Mouse (Mus musculus) urinary bladder, postnatal 25 days (tissue): ENCODE measurements at regions not wholly inside any gene's neighbourhood (a gene's known extent, or its start where the extent isn't known, plus 50 kb on each side); places are given as distances from the start of the nearest gene placed in this dataset.

Experiments
- DNase-seq: peaks from one replicate; pipeline ENCODE4 v3.0.0; 2022; ENCODE audit warnings: low spot score

DNA sequence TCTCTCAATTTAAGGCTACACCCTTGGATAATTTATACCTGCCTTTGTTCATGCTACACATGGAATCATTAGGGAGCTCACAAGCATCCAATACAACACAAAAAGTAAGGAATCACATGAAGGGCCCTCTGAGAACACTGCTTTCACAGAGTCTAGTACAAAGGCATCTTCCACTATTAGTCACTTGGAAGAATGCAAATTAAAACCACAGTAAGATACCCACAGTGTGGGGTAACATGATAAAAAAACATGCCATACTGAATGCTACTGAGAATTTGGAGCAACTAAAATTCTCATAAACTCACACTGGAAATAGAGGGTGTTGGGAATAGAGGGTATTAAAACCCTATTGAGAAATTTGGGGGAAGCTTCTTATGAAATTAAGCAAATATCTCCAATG is 197.6 kb upstream of the Tent5a start:
- no peak for DNase-seq

DNA sequence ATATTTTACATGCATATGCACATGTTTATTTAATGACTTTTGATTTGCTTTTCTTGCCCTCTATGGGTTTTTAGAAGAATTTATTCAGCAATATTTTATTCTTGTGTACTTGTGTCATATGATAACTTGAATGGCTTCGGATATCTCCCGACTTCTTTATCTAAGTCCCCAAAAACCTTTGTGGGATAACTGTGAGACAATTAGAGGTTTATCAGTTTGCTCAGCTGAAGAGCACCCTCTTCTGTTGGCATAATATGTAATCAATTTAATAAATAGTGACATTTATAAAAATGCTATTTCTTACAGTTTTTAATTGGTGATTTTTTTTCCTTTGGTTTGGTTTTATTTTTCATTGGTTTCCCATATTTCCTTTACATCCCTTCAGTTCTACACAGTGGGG is 194.2 kb upstream of the Tent5a start:
- no peak for DNase-seq

GRCm38 (mm10) chr9:85520941-85521340 is 193.8 kb upstream of the Tent5a start:
- DNase-seq = no peak

GRCm38 (mm10) chr9:85499006-85499405 is 171.9 kb upstream of the Tent5a start:
- DNase-seq = no peak

GRCm38 (mm10) chr9:85497348-85497747 is 170.2 kb upstream of the Tent5a start:
- no peak for DNase-seq

DNA sequence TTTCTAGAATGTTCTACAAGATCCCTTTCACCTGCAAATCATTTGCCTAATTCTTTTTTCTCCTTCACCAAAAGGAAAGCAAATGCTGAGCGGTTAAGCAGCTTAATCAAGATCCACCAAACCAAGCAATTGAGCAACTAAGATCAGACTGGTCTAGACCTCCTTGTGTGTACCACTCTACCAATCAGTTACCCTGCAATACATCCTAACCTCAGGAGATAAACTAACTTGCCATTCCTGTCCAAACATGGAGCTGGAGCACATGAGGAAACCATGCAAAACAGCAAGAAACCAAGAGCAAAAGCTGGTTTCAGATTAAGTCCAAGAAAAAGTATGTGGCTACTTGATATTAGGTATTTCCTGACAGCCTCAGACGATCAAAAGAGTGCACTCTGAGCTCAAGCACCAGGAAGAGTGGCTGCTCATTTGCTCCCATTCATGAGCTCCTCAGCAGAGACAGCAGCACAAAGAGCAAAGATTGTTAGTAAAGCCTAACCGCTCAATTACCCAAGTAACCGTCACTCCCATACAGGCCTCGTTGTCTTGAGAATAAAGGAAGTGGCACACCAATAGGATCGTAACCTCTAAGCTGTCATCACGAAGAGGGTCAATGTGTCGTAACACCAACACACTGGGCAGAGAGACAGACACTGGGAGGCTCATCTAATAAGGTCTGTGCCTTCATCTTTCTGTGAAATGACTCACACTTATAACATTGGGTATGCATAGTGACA is 169.5 kb upstream of the Tent5a start:
- no peak for DNase-seq

GRCm38 (mm10) chr9:85495056-85495455 is 167.9 kb upstream of the Tent5a start:
- DNase-seq = no peak

- no peak for DNase-seq
Observed at GRCm38 (mm10) chr9:85493760-85494159, 166.6 kb upstream of the Tent5a start.

DNA sequence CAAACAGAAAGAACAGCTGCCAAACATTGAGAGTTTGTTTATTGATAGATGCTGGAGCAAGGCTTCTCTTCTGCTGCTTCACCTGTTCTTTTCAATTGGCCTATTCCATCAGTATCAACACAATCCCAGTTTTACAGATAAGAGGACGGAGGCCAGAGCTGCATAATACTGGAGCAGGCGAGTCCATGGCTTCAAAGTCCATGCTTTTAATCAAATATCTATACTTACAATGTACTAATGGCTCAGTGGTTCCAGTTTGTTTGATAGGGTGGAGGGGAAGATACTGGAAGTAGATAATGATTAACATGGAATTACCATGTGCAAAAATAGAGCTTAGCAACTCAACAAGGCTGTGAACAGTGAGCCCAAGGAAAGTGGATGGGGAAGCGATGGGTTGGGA is 163.2 kb upstream of the Tent5a start:
- no peak for DNase-seq

DNA sequence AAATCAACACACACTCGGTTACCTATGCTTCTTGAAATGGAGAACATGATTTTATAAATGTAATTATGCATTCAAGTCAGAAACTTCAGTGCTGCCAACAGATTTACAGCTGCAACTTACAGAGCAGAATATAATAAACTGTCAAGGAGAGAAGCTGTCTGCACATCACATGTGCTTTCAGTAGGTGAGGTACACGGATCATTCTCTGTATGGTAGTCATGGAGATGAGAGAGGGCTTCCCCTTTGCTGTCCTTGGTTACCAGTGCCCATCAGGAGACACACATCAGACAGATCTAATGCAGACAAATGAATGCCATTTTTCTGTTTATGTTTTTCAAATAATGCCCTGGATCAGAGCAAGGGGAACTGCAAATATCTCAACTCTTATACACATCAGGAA is 160.8 kb upstream of the Tent5a start:
- DNase-seq = no peak

DNA sequence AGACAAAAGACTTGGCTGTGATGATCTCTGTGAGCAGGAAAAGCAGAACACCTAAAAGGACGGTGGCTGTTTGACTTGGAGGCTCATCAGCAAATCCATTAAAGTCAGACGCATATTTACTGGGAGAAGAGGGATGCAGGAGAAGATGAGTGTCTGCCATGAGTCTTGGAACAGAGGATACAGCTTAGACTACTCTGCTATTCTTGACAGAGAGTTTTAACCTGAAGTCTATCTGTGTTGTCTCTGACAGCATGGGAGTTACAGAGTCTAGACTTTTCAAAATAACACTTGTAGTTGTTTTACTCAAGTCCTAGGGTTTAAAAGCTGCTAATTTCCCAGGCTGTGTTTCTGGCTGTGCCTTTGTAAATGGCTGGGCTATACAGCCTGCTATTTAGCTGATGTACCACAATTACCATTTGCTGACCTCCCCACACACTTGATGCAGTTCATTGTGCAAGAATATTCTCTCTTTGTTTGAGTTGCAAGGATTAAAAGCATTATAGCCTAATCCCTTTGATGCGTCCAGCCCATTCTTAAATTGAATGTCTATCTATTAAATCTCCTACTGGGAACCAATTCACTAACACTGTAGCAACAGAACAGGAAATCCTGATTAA is 160.0 kb upstream of the Tent5a start:
- DNase-seq = no peak

- no peak for DNase-seq
Observed at GRCm38 (mm10) chr9:85485749-85486148, 158.6 kb upstream of the Tent5a start.

- no peak for DNase-seq
Observed at GRCm38 (mm10) chr9:85483248-85483647, 156.1 kb upstream of the Tent5a start.

- DNase-seq = no peak
Observed at GRCm38 (mm10) chr9:85480566-85480965, 153.4 kb upstream of the Tent5a start.

DNA sequence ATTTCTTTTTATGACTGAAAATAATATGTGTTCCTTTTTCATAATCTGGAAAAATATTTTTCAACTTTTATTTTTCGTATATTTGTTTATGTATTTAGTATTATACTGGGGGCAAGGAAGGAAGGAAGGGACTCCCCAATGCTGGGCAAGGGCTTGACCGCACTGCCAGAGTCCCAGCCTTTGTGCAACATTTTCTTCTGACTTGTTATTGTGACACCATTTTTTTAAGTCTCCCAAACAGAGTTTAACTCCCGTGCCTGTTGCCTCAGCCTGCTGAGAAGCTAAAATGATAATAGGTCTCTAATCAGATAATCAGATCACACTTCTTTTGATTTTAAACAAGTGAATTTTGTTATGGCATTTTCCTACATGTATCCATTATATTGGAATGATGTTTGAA is 148.1 kb upstream of the Tent5a start:
- DNase-seq = no peak

GRCm38 (mm10) chr9:85470264-85470821 is 143.2 kb upstream of the Tent5a start:
- DNase-seq = no peak

DNA sequence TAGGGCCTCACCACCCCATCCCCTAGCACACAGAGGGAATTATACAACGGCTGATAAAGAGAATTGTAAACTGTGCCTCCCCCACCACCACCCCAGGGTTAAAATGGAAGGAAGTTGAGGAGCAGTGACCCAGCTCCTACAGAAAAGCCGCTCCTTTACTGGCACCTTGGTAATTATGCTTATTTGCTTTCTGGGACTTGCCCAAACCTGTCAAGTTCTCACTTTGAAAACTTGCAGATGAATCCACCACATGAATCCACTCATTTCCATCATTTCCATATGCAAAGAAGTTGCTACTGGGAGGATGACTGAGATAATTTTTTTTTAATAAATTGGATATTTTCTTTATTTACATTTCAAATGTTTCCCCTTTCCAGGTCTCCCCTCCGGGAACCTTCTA is 142.1 kb upstream of the Tent5a start:
- no peak for DNase-seq

DNA sequence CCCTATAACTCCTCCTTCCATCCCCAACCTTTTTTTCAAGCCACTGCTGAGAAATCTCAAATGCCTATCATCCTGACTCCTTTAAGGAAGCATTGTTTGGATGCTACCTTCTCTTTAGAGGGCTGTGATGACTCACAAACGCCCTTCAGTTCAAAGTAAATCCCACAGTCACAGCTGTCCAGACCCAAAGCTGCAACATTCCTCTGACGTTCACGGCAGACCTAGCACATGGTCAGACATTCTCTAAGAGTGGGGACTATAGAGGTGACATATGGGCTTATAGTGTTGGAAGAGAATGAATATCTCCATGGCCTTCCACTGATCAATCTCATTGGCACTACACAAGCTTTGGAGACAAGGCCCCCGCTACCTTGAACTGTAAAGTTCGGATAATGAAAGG is 139.5 kb upstream of the Tent5a start:
- no peak for DNase-seq

DNA sequence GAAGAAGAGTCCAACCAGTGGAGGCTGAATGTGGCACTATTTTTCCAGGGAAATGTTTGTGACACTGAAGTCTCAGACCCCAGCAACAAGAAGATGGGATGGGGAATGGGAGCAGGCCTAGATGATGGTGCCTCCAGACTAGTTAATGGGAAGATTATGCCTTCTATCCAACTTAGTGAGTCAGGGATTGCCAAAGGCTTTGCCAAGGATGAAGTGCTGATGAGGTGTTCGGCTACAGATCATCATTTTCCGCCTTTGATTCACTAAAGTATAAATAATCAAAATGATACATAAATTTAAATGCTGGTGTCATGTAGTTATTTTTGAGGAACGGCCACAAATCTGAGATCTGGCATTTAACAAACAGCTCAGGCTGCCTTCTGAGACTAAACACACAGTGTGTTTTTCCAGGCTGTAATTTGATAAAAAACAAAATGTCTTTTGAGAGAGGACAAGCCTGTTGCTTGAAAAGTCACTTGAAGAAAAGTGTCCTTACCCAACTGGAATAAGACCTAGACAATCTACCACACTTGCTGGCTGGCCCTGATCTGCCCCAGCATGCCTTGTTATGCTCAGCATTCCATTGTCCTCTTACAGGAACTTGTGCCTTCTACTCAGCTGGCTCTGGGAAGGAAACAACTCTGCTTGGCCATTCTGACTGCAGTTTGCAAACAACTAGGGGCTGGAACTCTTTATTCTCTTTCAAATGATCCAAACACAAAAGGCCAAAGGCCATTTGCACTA is 132.1 kb upstream of the Tent5a start:
- peak; percentile 8 for DNase-seq

GRCm38 (mm10) chr9:85458356-85458755 is 131.2 kb upstream of the Tent5a start:
- no peak for DNase-seq

GRCm38 (mm10) chr9:85457400-85457799 is 130.3 kb upstream of the Tent5a start:
- DNase-seq = no peak

DNA sequence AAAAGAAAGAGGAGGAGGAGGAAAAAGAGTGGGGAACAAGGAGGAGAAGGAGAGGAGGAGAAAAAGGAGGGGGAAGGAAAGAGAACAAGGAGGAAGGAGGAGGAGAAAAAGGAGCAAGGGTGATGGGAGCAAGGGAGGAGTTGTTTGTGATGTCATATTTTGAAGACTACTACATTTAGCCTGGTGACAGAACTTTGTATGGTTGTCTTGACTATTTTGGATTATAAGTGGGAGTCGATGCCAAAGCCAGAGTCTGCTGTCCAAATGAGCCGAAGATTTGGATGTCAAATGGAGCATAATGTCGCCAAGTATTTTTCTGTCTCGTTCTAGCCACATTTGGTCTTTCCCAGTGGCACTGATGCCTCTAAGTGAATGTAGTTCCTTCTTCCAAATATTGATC is 128.2 kb upstream of the Tent5a start:
- DNase-seq = no peak
